Mouse (Mus musculus) G1E (cell line): ENCODE data around the gene Raph1. TPM values are rescaled to one million over a fixed set of nuclear protein-coding genes. Genes with fewer than 3 reads are reported as not detected.
"Not testable (repeated sequence)": the region's sequence is repeated elsewhere in the genome, so short reads cannot be mapped to it uniquely, and the experiment has no call there.

Experiments used
- ATAC-seq: 2 replicates; pipeline ENCODE4 v1.8.0; 2016; ENCODE audit warnings: mild to moderate bottlenecking; ENCODE audit not compliant: insufficient number of reproducible peaks, poor library complexity, low FRiP score, severe bottlenecking; ENCODE audit errors: extremely low read depth
- DNase-seq: peaks from one replicate; pipeline ENCODE4 v3.0.0; 2012; ENCODE audit warnings: low spot score
- H3K27me3 ChIP-seq: 2 replicates; pipeline ENCODE4 v1.6.1; 2012; ENCODE audit warnings: mild to moderate bottlenecking, low read length, inconsistent platforms; ENCODE audit not compliant: insufficient read depth
- H3K36me3 ChIP-seq: replicated peaks from 2 replicates; pipeline ENCODE3; 2012; ENCODE audit warnings: mild to moderate bottlenecking, inconsistent platforms
- H3K4me1 ChIP-seq: 2 replicates; pipeline ENCODE4 v1.6.1; 2012; ENCODE audit warnings: low read depth, low read length, inconsistent platforms, mixed read lengths; ENCODE audit not compliant: insufficient read depth
- H3K4me3 ChIP-seq: 2 replicates; pipeline ENCODE4 v1.5.1; 2012; ENCODE audit warnings: low read depth, mild to moderate bottlenecking, inconsistent platforms, low read length, moderate library complexity, mixed read lengths
- H3K9me3 ChIP-seq: replicated peaks from 2 replicates; pipeline ENCODE4 v1.6.1; 2012; ENCODE audit warnings: inconsistent platforms
- CTCF ChIP-seq: IDR thresholded peaks from 2 replicates; pipeline ENCODE4 v1.5.1; 2012; ENCODE audit warnings: low read depth, low read length, inconsistent platforms, mixed read lengths
- GATA1 ChIP-seq: IDR thresholded peaks from 2 replicates; pipeline ENCODE4 v1.6.1; 2012; ENCODE audit warnings: borderline replicate concordance, low read length, inconsistent platforms, mixed read lengths
- GATA2 ChIP-seq: IDR thresholded peaks from 2 replicates; pipeline ENCODE4 v1.6.1; 2012; ENCODE audit warnings: low read depth, low read length, inconsistent platforms, borderline replicate concordance
- POLR2AphosphoS5 ChIP-seq: IDR thresholded peaks from 2 replicates; pipeline ENCODE4 v1.6.1; 2012; ENCODE audit warnings: low read depth, low read length, inconsistent platforms; ENCODE audit not compliant: insufficient replicate concordance
- TAL1 ChIP-seq: conservative IDR thresholded peaks from 2 replicates; pipeline ENCODE4 v1.6.1; 2012; ENCODE audit warnings: low read depth, low read length, inconsistent platforms, mixed read lengths
- polyA plus RNA-seq: library from polyadenylated mRNA; stranded (reverse); fragments of >175 nt; gene quantifications from 2 replicates; pipeline ENCODE4 v1.2.3, GENCODE M21; 2012
- total RNA-seq, 2 experiments: library from RNA; stranded (forward) in 1 of 2; stranded (reverse) in 1 of 2; fragments of 200-1000 nt in 1 of 2; fragments of >200 nt in 1 of 2; fragmentation: Nextera tagmentation in 1 of 2; gene quantifications; 2 replicates each; pipeline ENCODE4 v1.2.3; 2014 to 2017

Gene Raph1
- total and polyA plus RNA-seq, 3 experiments: 0.49 TPM; not detected in 2

DNA sequence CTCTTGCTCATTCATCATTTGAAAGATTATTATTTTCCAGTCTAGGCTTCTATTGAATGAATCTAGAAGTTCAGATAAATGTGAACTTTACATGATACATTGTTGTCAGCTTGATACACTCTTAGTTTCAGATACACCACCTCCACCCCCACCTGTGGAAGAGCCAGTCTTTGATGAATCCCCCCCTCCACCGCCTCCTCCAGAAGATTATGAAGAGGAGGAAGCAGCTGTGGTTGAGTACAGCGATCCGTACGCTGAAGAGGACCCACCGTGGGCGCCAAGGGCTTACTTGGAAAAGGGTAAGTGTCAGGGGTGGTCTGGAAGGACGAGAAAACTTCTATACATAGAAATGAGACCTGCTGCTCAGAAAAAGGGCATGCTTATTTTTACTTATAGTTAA, 96.4 kb downstream of the Raph1 start:
- DNase-seq (no peak), ATAC-seq (no peak)
- Histone ChIP-seq H3K4me1 (no peaks in the 10 kb centered on the region), H3K27me3 (no peaks in the 10 kb centered on the region), H3K9me3 (no peaks in the 10 kb centered on the region), H3K4me3 (no peak overlapping the region), H3K36me3 (peaks cover 23% of the 10 kb centered on the region)
- no peak for TF ChIP-seq GATA1
- TF ChIP-seq POLR2AphosphoS5: no peak
- TF ChIP-seq GATA2: no peak
- no peak for TF ChIP-seq TAL1
- TF ChIP-seq CTCF: no peak

GRCm38 (mm10) chr1:60469491-60469890, 97.4 kb downstream of the Raph1 start:
- Histone ChIP-seq H3K4me3 (no peak overlapping the region), H3K4me1 (no peaks in the 10 kb centered on the region), H3K36me3 (peaks cover 26% of the 10 kb centered on the region), H3K9me3 (no peaks in the 10 kb centered on the region), H3K27me3 (no peaks in the 10 kb centered on the region)
- DNase-seq (no peak), ATAC-seq (no peak)
- TF ChIP-seq TAL1 (no peak), CTCF (no peak)

GRCm38 (mm10) chr1:60460623-60461022, 106.3 kb downstream of the Raph1 start:
- Histone ChIP-seq H3K4me1 (no peaks in the 10 kb centered on the region), H3K36me3 (peaks cover 24% of the 10 kb centered on the region), H3K9me3 (no peaks in the 10 kb centered on the region), H3K4me3 (no peak overlapping the region), H3K27me3 (no peaks in the 10 kb centered on the region)
- DNase-seq (no peak), ATAC-seq (no peak)
- no peak for TF ChIP-seq GATA2
- TF ChIP-seq TAL1: no peak
- TF ChIP-seq CTCF: no peak
- TF ChIP-seq GATA1: no peak
- no peak for TF ChIP-seq POLR2AphosphoS5

DNA sequence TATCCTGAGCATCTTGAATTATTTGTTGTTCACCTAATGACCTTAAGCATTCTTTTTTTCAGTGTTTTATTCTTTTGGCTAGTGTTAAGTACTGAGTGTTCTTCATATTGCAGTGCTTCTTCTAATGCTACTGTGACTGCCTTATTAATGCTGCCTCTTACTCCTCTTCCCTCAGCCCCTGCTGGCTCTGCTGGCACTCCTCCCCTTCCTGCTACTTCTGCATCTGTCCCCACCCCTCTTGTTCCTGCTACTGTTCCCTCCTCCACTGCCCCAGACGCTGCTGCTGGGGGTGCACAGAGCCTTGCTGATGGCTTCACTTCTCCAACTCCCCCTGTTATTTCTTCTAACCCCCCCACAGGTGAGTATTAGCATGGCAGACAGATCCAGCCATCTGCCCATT, 117.0 kb downstream of the Raph1 start:
- Histone ChIP-seq H3K4me1 (peaks cover 3% of the 10 kb centered on the region; the same call in 1 of the 2 replicates), H3K4me3 (no peak overlapping the region), H3K9me3 (no peaks in the 10 kb centered on the region), H3K36me3 (peaks cover 35% of the 10 kb centered on the region), H3K27me3 (no peaks in the 10 kb centered on the region)
- TF ChIP-seq TAL1 (no peak), POLR2AphosphoS5 (no peak), CTCF (no peak), GATA2 (no peak), GATA1 (no peak)
- ATAC-seq: no peak
- DNase-seq: no peak

DNA sequence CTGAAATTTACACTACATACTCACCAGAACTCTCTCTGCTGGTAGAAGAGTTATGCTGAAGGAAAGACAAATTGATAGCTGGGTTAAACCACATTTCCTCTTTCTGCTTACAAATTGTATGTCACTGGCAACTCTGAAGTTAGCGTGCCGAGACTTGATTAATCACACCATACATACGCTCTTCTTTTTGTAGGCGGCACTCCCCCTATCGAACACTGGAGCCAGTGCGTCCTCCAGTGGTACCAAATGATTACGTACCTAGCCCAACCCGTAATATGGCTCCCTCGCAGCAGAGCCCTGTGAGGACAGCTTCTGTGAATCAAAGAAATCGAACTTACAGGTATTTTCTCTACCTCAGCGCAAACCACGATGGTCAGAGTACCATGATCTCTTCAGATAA, 119.8 kb downstream of the Raph1 start:
- Histone ChIP-seq H3K36me3 (peaks cover 27% of the 10 kb centered on the region), H3K4me3 (no peak overlapping the region), H3K27me3 (no peaks in the 10 kb centered on the region), H3K9me3 (no peaks in the 10 kb centered on the region), H3K4me1 (peaks cover 3% of the 10 kb centered on the region; the same call in 1 of the 2 replicates)
- ATAC-seq (no peak), DNase-seq (no peak)
- TF ChIP-seq GATA1 (no peak), GATA2 (no peak), CTCF (no peak), TAL1 (no peak), POLR2AphosphoS5 (no peak)

- not testable (repeated sequence) for H3K9me3 ChIP-seq, H3K27me3 ChIP-seq, H3K4me3 ChIP-seq, ATAC-seq, DNase-seq, H3K4me1 ChIP-seq
- peaks cover 15% of the 10 kb centered on the region for H3K36me3 ChIP-seq
Observed at GRCm38 (mm10) chr1:60441438-60441837, 125.5 kb downstream of the Raph1 start.

GRCm38 (mm10) chr1:60432497-60432896, 134.4 kb downstream of the Raph1 start:
- H3K9me3 ChIP-seq: no peaks in the 10 kb centered on the region
- no peaks in the 10 kb centered on the region for H3K27me3 ChIP-seq
- ATAC-seq (no peak), DNase-seq (no peak)
- H3K4me1 ChIP-seq: peaks cover 5% of the 10 kb centered on the region
- TF ChIP-seq TAL1 (no peak), CTCF (no peak), GATA2 (no peak), POLR2AphosphoS5 (no peak), GATA1 (no peak)
- H3K4me3 ChIP-seq: no peak overlapping the region
- peaks cover 6% of the 10 kb centered on the region for H3K36me3 ChIP-seq

Other genes with a start within 250 kb of the Raph1 start
- gene Cyp20a1, start 223.8 kb downstream of the Raph1 start, total RNA-seq (2014; fragmentation: Nextera tagmentation): 21.0 and 29.1 TPM in 2 replicates
- gene Cyp20a1, start 223.8 kb downstream of the Raph1 start, total RNA-seq (2017): 34.7 and 36.9 TPM in 2 replicates
- gene Cyp20a1, start 223.8 kb downstream of the Raph1 start, polyA plus RNA-seq: 10.5 and 11.0 TPM in 2 replicates
- 78.8 and 102 TPM in 2 replicates for gene Abi2, start 157.5 kb downstream of the Raph1 start, total RNA-seq (2014; fragmentation: Nextera tagmentation)
- 26.4 and 34.0 TPM in 2 replicates for gene Abi2, start 157.5 kb downstream of the Raph1 start, total RNA-seq (2017)
- 32.1 and 44.2 TPM in 2 replicates for gene Abi2, start 157.5 kb downstream of the Raph1 start, polyA plus RNA-seq
- gene Cd28, start 149.7 kb upstream of the Raph1 start, total RNA-seq (2014; fragmentation: Nextera tagmentation): not detected in 2 replicates
- 0.27 and 0.29 TPM in 2 replicates for gene Cd28, start 149.7 kb upstream of the Raph1 start, total RNA-seq (2017)
- gene Cd28, start 149.7 kb upstream of the Raph1 start, polyA plus RNA-seq: not detected in 2 replicates